Mouse (Mus musculus): ENCODE results near the gene Prm1.

Gene Prm1

DNA sequence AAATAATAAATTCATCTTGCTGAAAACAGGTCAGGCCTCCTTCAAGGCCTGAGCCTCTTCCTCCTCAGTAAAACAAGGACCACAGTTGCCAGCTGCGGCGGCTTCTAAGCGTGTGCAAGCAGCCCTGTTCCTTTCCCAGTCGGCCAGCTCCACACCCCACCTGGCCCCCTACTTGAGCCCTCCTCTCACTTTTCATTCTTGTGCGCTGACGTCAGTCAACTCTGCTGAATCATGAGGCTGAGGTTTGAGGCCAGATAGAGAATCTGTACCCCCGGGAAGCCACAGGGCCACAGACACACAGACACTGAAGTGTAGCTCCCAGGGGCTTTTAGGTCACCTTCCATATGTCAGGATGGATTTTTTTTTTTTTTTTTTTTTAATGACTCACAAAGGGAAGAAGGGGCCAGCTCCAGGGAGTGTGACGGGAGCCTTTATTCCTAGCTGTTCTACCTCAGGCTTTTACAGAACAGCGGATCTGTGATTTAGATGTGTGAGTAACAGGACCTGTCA is 23.7 kb downstream of the Prm1 start:
- DNase-seq, result no peak

DNA sequence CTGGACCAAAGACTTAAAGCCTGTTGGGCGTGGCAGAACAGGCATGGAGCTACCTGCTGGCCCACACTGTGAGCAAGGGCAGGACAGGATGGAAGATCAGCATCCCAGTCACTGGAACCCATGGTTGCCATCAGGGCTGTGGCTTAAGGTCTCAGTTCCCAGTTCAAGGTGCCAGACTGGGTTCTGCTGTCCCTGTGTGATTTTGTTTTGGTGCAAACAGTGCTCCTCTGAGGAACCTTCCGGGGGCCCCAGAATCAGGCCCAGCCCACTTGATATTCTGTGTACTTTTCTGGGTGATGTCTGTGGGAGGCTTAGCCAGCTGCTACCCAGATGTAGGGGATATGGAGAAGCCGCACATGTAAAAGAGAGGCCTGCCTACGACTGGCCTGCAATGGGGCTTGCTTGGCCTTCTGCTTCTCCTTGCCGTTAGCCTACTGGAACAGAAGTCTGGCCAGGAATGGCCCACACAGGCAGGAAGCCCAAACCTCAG is 25.0 kb downstream of the Prm1 start:
- no peak for DNase-seq

DNA sequence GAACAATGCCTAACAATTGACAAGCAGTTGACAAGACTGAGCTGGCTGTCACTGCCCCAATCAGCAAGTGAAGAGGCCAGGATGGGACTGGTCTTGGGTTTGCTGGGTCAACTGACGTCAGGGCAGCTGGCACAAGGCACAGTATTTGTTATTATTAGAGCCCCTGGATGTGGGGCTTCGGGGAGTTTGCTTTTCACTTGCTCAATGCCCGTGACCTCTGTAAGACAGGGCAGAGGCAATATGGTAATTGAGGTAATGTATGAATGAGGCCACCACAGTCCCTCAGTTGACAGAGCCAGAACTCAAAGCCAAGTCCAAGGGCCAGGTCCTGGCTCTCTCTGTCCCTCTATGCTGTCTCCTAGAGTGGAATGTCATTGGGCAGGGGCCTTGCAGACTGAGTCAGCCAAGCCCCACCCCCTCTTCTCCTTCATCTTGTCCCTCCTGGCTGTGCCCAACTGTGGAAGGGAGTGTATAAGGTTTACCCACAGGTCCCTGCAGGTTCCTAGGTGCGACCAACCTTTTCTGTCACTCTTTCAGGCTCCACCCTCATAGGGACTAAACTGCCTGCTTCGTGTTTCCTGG is 28.0 kb downstream of the Prm1 start:
- no peak for DNase-seq

DNA sequence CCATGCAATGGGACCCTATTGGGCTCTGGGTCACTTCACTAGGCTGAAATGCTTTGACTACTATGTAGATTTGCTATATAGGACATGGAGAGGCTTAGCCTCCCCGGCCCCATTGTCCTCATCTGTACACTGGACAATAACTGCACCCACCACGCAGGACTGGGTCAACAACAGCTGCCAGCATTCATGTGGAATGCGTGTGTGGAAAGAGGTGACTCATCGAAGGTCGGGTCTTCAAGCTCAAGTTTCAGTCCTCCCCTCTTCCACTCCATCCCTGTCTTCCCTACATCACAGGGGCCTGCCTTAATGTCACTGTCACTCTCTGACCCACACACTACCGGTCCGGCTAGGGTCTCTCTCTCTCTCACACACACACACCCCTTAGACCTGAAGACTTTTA is 29.3 kb downstream of the Prm1 start:
- DNase-seq, result no peak

DNA sequence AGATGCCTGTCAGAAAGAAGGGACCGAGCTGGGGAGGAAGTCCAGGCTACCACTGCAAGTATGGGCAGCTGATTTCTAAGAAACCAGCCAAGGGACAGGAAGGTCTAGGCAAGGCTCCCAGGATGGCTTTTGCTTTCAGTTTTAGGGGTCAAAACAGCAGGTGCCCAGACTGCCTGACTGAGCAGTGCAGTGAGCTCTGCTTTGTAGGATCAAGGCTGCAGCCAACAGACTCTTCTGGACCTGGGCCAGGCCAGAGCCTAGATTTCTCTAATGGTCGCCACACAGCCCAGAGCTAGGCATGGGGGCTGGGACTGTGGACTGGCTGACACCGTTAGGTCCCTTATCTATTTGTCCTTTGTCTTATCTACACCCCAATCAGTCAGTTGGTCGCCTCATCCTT is 30.9 kb downstream of the Prm1 start:
- DNase-seq, result no peak

DNA sequence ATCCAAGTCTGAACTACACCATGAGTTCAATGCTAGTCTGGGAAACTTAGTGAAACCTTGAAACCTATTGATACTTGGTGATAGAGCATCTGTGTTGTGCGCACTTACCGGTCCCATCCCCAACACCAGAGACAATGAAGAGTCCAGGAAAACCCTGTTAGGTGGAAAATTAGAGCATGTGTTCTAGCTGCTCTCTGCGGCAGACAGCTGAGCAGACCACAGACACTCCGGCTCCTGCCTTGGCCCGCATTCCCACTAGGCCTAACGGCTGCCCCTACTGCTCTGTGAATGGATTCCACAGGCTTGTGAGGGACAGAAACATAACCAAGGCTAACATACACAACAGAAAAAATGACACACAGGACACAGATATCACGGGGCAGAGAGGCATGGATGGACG is 32.1 kb downstream of the Prm1 start:
- no peak for DNase-seq

DNA sequence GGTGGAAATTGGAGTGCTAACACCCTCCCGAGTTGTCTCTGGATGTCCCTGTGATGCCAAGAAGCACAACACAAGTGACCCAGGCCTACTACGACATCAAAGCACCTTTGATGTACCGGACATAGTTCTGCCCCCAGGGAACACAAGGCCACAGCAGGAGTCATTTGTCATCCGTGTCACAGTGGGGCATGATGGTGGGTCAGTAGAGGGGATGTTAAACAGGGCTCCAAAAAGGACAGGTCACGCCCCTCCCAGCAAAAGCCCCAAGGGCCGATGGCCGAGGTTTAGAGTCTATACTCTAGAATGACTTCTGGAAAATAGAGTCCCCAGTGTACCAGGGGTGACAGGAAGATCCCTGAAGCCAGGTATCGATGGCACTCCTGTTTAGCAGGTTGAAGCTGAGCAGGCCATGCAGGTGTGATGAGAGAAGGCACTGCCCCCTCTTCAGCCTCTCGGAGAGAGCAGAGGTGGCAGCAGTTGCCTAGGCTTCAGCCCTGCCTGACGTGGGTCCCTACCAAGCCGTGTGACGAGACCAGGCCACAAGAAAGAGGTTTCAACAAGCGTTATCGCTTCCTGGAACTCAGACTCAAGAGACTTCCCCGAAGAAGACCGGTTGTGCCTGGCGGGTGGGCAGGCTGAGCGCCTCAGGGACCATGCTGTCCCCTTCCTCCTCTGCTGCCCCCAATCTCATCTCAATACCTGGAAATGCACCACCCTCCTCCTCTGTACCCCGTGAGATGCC is 33.7 kb downstream of the Prm1 start:
- no peak for DNase-seq

DNA sequence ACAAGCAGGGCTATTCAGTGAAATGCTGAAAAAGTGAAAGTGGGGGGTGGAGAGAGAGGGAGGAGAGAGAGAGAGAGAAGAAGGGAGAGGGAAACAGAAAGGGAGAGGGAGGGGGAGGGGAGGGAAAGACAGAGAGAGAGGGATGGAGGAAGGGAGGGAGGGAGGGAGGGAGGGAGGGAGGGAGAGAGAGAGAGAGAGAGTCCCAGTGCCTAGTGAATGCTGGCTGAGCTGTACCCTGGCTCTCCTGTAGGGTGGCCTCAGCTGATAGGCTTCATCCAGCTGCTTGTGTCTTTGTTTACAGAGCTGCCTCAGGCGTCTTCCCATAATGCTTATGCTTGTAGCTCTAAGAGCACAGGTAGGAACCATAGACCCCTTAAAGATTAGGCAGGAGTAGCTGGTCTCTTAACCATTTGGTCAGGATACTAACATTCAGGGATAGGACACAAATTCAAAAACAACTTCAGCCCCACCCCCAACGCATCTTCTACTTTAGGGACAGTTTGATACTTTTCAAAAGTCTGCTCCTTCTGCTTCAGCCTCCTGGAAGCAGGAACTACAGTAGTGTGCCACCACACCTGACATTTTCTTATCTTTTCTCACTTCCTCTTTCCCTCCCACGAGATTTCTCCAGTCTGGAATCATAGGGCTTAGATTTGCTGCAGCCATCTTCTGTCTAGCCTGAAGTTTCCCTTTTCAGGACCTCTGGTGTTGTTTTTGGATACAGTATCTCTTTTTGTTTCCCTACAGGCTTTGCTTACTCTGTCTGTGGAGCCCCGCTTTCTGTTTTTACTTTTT is 34.9 kb downstream of the Prm1 start:
- DNase-seq, result no peak

DNA sequence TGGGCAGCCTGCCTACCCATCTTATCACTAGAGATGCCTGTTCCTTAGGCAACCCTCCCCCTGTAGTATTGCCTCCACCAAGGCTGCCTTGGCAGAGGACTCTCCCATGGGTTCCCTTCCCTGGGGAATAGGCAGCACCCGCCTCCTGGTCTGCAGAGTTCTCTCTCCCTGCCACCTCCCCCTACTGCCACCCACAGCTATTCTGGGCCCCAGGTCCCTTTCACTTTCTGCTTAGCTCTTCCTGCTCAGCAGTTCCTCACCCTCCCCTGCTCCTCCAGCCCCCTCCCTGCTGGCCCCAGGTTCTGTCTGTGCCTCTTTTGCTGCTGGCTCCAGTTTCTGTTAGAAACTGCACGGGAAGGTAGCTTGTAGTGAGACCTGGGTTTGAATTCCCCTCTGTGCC is 36.0 kb downstream of the Prm1 start:
- DNase-seq, result no peak

DNA sequence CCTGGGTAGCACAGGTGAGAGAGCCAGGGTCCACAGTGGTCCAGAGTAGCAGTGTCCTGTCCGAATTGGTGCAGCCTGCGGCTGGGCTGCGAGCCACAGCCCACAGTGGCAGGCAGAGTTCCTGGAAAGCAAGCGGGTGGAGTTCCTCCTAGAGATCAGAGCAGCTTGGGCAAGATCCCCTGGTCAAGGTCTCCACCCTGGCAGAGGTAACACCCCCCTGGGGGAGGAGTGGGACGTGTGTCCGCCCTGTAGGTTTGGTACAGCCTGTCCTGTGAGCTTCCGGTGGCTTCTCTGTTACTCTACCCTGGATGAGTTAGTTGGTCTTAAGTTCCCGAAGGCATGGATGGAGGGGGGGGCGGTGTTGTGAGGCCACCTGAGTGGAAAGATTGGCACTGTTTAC is 36.8 kb downstream of the Prm1 start:
- DNase-seq, result no peak

DNA sequence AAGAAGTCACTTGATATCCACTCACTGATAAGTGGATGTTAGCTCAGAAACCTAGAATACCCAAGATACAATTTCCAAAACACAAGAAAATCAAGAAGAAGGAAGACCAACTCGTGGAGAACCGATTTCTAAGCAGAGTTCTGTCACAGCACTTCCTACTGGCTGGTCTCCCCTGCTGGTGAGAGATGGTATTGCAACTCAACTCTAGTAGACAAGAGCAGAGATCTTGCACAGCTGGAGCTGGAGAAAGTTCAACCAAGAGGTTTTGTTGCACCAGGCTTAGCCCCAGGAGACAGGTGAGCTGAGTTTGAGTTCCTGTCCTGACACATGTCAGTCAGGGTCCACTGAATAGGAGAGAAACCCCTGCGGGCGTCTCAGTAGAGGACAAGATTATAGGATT is 38.5 kb downstream of the Prm1 start:
- peak; percentile 90 for DNase-seq

DNA sequence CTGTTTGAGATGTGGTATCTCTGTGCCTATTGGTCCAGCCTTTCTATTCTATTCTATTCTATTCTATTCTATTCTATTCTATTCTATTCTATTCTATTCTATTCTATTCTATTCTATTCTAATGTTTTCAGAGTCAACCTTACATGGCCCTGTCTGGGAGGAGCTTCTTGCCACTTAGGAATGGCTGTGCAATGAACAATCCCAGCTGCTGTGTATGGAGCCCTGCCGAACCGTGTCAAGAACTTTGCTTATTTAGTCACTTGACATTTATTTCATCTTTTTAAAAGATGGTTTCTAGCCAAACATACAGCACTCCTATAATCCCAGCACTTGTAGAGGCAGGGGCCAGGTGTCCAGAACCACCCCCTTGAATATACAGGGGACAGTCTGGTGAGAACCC is 41.3 kb downstream of the Prm1 start:
- DNase-seq, result peak; percentile 58

DNA sequence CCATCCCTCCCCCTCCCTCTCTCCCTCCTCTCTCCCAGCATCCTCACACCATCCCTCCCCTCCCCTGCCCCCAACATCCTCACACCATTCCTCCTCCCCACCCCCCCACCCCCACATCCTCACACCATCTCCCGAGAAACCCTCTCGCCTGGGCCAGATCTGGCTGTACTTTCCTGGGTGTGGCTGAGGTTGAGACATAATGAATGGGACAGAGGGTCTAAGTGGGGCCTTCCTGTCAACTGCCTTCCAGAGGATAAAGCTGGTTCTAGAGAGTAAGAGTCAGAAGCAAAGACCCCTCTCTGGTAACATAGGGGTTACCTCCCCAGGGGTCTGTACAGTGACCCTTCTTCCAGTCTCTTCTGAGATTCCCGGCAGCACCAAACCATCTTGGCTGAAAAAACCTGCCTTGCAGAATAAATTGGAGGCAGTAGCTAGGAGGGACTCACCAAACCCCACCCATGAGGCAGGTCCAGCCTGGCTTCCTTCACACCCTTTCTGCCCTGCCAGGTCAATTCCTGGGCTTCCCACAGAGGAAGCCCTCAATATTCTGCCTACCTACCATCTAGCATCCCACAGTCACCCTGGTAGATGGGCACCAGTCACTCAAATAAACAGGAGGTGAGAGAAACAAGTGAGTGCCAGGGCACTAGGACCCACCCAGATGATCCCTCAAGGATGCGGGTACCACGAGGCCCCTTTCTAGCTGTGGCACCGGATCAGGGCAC is 41.9 kb downstream of the Prm1 start:
- no peak for DNase-seq

DNA sequence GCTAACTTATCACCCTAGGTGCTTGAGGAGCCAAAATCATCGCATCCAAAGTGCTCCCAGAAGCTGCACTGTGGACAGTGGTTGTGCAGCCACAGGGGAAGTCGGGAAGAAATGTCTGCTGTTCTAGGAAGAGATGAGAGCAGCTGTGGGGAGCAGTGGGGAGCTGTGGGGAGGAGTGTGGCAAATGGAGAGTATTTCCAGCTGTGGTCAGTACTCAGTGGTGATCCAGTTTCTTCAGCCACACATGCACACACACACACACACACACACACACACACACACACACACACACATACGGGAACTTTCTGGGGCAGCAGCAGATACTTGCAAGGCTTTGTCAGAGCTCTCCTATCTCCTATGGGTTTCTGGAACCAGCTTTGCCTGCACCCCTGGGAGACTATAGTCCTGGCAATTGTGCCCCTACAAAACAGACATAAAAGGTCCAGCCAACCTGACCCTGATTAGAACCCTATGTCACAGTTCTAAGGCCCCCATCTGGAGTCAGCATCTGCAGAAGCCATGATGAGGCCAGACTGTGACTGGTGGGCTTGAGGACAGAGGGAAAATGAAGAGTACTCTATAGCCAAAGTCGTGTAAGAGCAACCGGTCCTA is 43.0 kb downstream of the Prm1 start:
- DNase-seq, result no peak

DNA sequence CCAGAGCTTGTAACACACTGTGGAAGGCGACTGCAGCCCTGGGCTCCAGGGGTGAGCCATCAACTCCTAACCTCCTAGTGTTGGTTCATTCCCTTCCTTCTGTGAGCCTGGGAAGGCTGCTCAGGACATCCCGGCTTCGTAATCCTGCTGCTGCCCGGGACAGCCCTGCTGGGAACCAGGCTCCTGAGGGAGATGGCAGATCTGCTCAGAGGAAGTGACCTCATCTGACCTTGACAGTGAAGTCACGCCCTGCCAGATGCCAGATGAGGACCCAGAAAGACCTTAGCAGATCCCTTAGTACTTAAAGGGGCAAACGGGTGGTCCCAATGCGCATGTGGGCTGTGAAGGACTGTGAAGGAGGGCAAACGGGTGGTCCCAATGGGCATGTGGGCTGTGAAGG is 44.5 kb downstream of the Prm1 start:
- no peak for DNase-seq

DNA sequence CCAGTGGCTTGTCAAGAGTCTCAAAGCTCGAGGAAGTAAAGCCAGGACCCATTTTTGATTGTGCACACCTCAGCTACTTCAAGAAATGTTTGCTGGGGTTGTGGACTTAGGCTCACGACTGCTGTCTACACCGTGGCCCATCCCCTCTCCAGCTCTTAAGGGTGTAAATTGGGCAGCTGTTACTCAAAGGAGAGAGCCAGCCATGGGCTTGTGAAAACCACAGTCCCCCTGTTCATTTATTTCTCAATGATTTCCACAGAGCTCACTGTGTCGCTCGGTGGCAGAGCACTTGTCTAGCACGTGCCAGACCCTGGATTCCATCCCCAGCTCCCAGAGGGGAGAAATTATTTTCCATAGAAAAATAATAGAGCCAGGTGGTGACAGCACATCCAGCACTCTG is 49.5 kb downstream of the Prm1 start:
- no peak for DNase-seq

DNA sequence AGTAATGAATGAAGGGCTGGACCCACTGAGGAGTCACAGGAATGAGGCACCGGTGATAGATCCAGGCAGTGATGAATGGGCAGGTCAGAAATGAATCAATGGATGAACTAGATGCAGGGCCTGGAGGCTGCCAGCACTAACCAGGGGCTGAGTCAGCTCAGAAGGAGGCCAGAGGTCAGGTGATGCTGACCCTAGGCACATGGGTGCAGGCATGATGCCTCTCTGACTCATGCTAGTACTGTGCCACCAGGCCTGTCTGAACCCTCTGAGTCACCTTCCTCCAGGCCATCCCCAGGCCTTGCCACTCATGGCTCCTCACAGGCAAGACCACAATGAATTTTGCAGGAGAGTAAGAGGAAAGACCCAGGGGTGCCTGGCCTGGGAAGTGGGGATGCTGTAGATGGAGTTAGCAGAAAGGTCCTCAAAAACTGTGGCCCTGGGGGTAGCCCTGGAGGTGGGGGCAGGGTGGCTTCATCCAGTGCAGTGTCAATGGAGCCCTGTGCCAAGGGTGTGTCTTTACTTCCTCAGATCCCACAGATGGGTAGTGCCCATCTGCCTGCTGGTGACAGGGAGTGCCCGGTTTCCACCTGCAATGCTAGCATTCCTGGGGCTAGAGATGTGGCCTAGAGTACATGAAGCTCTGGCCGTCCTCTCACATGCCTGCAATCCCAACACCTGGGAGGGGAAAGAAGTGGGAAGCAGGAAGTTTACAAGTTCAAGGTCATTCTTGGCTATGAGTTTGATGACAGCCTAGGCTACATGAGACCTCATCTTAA is 50.9 kb downstream of the Prm1 start:
- no peak for DNase-seq

DNA sequence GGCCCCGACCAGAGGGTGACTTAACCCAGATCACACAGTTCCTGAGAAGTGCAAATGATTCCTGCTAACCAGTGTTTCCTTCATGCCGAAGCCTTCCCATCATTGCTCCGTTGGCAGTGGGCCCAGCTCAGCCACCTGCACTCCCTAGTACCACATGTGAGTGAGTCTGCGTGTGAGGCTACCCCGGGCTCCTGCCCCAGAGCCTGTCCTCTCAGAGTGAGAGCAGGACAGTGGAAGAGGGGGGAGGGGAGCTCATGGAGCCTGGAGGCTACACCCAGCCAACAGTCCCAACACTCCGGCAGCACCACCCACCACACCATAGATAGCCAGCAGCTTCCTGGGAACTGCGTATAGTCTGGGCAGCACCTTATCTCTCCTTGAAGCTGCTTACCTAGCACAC is 55.8 kb downstream of the Prm1 start:
- no peak for DNase-seq

DNA sequence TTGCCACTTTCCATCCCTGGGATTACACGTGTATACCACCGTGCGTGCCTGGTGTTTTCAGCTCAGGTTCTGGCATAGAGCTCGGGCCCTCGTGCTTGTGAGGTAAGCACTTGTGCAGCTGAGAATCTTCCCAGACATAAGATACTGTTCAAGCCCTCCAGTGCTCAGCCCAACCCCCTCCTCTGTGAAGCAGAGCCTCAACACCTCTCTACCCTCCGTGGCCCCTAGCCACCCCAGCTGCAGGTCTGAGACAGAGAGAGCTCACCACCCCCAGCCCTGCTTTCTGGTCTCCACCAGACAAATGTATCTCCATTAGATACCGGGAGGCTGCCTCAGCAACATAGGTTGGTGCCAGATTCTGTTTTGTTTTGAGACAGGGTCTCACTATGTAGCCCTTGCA is 56.4 kb downstream of the Prm1 start:
- DNase-seq, result no peak
